Mouse (Mus musculus) B cell, adult 2 months (primary cell): ENCODE data around the gene Dstyk.
"Not testable (repeated sequence)": the region's sequence is repeated elsewhere in the genome, so short reads cannot be mapped to it uniquely, and the experiment has no call there.

Source experiments
- DNase-seq, 2 experiments: peaks; one replicate each; pipeline ENCODE4 v3.0.0; 2022

The Dstyk gene

GRCm38 (mm10) chr1:132437389-132437788 is 20.0 kb downstream of the Dstyk start:
- DNase-seq, result no peak

GRCm38 (mm10) chr1:132440896-132441435 is 23.6 kb downstream of the Dstyk start:
- DNase-seq, result peak in 1 of 2 experiments; percentile 8

GRCm38 (mm10) chr1:132449742-132450141 is 32.4 kb downstream of the Dstyk start:
- DNase-seq, result no peak

GRCm38 (mm10) chr1:132464651-132465050 is 47.3 kb downstream of the Dstyk start:
- no peak for DNase-seq

GRCm38 (mm10) chr1:132468926-132469325 is 51.6 kb downstream of the Dstyk start:
- DNase-seq, result no peak

- DNase-seq, result no peak
Observed at GRCm38 (mm10) chr1:132469519-132469918, 52.2 kb downstream of the Dstyk start.

- not testable (repeated sequence) for DNase-seq
Observed at GRCm38 (mm10) chr1:132470031-132470430, 52.7 kb downstream of the Dstyk start.

- DNase-seq, result no peak
Observed at GRCm38 (mm10) chr1:132471032-132471431, 53.7 kb downstream of the Dstyk start.

GRCm38 (mm10) chr1:132471499-132471898 is 54.1 kb downstream of the Dstyk start:
- DNase-seq, result no peak

- DNase-seq, result peak; percentile 7 to 9
Observed at GRCm38 (mm10) chr1:132472537-132472936, 55.2 kb downstream of the Dstyk start.

GRCm38 (mm10) chr1:132474496-132474895 is 57.1 kb downstream of the Dstyk start:
- DNase-seq, result no peak

GRCm38 (mm10) chr1:132476575-132476927 is 59.2 kb downstream of the Dstyk start:
- no peak for DNase-seq

GRCm38 (mm10) chr1:132476928-132477691 is 59.8 kb downstream of the Dstyk start, which contains the start of gene Rbbp5:
Gene Rbbp5 (plus strand): TSS chr1:132477365.
- peak; percentile 90 to 91 for DNase-seq

- DNase-seq, result no peak
Observed at GRCm38 (mm10) chr1:132479438-132479837, 62.1 kb downstream of the Dstyk start.

- no peak for DNase-seq
Observed at GRCm38 (mm10) chr1:132481619-132482018, 64.3 kb downstream of the Dstyk start.

GRCm38 (mm10) chr1:132483234-132483633 is 65.9 kb downstream of the Dstyk start:
- DNase-seq, result no peak

- DNase-seq, result no peak
Observed at GRCm38 (mm10) chr1:132483759-132484158, 66.4 kb downstream of the Dstyk start.

GRCm38 (mm10) chr1:132500535-132500934 is 83.2 kb downstream of the Dstyk start:
- DNase-seq, result no peak

- DNase-seq, result no peak
Observed at GRCm38 (mm10) chr1:132505155-132505554, 87.8 kb downstream of the Dstyk start.

- no peak for DNase-seq
Observed at GRCm38 (mm10) chr1:132506058-132506457, 88.7 kb downstream of the Dstyk start, which contains the start of gene Tmem81. Gene Tmem81 (plus strand): TSS chr1:132506230.

GRCm38 (mm10) chr1:132506656-132507055 is 89.3 kb downstream of the Dstyk start:
- DNase-seq, result no peak

GRCm38 (mm10) chr1:132509771-132510170 is 92.4 kb downstream of the Dstyk start:
- DNase-seq, result no peak

- no peak for DNase-seq
Observed at GRCm38 (mm10) chr1:132511521-132511920, 94.2 kb downstream of the Dstyk start.

GRCm38 (mm10) chr1:132512106-132512505 is 94.8 kb downstream of the Dstyk start:
- DNase-seq, result no peak

- no peak for DNase-seq
Observed at GRCm38 (mm10) chr1:132515339-132515738, 98.0 kb downstream of the Dstyk start.
